Mouse (Mus musculus) olfactory bulb, adult 2 months (tissue): Measurements from ENCODE around the gene Celf5.

Experiments used
- CTCF ChIP-seq: fragments of 200-500 bp; IDR thresholded peaks from 2 replicates; pipeline ENCODE4 v1.5.1; 2012; ENCODE audit warnings: low read depth, mild to moderate bottlenecking, low read length, moderate library complexity; ENCODE audit not compliant: insufficient read depth
- POLR2A ChIP-seq: fragments of 200-500 bp; IDR thresholded peaks from 2 replicates; pipeline ENCODE4 v1.6.1; 2012; ENCODE audit warnings: mild to moderate bottlenecking, low read depth, low read length, moderate library complexity; ENCODE audit not compliant: insufficient read depth

DNA sequence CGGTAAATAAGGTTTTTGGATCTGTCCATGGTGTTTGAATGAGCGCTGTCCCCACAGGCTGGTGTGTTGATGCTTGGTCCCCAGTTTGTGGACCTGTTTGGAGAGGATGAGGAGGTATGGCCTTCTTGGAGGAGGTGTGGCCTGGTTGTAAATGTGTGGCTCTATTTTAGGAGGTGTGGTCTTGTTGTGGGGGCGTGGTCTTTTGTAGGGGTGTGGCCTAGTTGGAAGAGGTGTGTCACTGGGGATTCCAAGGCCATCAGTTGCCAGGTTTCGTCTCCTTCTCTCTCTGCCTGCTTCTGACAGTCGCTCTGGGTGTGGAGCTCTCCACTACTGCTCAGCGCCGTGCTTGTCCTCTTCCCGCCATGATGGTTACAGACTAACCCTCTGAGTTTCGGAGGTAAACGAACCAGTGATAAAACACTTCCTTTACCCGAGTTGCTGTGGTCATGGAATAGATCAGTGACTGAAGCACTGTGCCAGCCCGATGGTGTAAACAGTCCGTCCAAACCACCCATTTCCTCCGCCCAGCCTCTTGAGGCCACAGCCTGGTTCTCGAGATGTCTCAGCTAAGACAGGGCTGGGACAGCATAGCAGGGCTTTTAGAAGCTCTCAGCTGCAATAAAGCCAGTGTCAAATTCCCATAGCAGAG, 22.6 kb upstream of the Celf5 start:
- TF ChIP-seq CTCF (no peak), POLR2A (no peak)
